Mouse (Mus musculus) embryonic facial prominence, embryonic 13.5 days (tissue): Measurements from ENCODE around the gene Otub1. TPM values are rescaled to one million over a fixed set of nuclear protein-coding genes. Genes with fewer than 3 reads are reported as not detected.

Experiments used
- ATAC-seq: fragments of 200-750 bp; cut with Nextera tagmentation; 2 replicates; pipeline ENCODE4 v1.8.0; 2017; ENCODE audit warnings: low read depth; ENCODE audit not compliant: insufficient number of reproducible peaks, insufficient read depth, low FRiP score, low TSS enrichment
- H3K27ac ChIP-seq: fragments of 300-500 bp; sonication (generic); 2 replicates; pipeline ENCODE4 v1.5.1; 2015; ENCODE audit warnings: moderate library complexity, mild to moderate bottlenecking, inconsistent platforms
- H3K27me3 ChIP-seq: fragments of 300-500 bp; sonication (generic); 2 replicates; pipeline ENCODE4 v1.6.1; 2015; ENCODE audit warnings: mild to moderate bottlenecking, inconsistent platforms
- H3K36me3 ChIP-seq: fragments of 300-500 bp; sonication (generic); 2 replicates; pipeline ENCODE4 v1.6.1; 2015; ENCODE audit warnings: mild to moderate bottlenecking, inconsistent platforms
- H3K4me1 ChIP-seq: fragments of 300-500 bp; sonication (generic); 2 replicates; pipeline ENCODE4 v1.6.1; 2015; ENCODE audit warnings: inconsistent platforms
- H3K4me2 ChIP-seq: fragments of 300-500 bp; sonication (generic); 2 replicates; pipeline ENCODE4 v1.6.1; 2015; ENCODE audit warnings: moderate library complexity, mild to moderate bottlenecking, inconsistent platforms
- H3K4me3 ChIP-seq: fragments of 300-500 bp; sonication (generic); 2 replicates; pipeline ENCODE4 v1.5.1; 2015; ENCODE audit warnings: mild to moderate bottlenecking, inconsistent platforms
- H3K9ac ChIP-seq: fragments of 300-500 bp; sonication (generic); 2 replicates; pipeline ENCODE4 v1.6.1; 2015; ENCODE audit warnings: mild to moderate bottlenecking, inconsistent platforms
- H3K9me3 ChIP-seq: fragments of 300-500 bp; sonication (generic); 2 replicates; pipeline ENCODE4 v1.6.1; 2016; ENCODE audit warnings: inconsistent platforms
- WGBS: fragments of 180-500 bp; shearing (Covaris S2); methylation state at CpG from one replicate; pipeline ENCODE4 v1.1.7; 2015; ENCODE audit warnings: mixed read lengths; 5-methylcytosine and 5-hydroxymethylcytosine counted together
- polyA plus RNA-seq: library from polyadenylated mRNA; unstranded; fragments of >200 nt; fragmentation: Nextera tagmentation; extraction: Ambion mirVana; gene quantifications from 2 replicates; pipeline ENCODE4 v1.2.1, GENCODE M21; 2015

Gene Otub1
- polyA plus RNA-seq, 1 experiment from 2014 or later = 228 TPM

DNA sequence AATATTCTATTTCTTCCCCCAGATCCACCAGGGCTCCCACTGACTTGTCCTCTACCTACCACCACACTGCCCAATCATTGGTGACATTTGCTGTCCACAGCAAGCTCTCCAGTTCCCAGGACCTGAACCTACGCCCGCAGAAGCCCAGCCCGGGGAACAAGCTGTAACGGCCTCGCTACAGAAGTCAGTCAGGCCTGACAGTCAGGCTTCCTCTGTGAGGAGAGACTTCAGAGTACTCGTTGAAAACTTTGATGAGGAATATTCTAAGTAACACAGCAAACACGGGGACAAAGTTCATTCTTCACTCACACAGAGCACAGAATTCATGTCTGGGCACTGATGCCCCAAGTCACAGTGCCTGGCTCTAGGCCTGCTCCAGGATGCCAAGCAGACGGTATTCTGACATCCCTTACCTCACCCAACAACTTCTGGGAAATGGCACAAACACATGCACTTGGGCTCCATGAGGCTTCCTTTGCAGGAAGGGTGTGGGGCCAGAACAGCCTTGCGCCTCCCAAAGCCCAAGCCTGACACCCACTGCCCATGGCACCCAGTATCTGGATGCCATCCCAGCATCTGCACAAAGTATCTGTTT, 19.1 kb upstream of the Otub1 start:
- H3K4me3 ChIP-seq = no peak overlapping the region
- H3K9ac ChIP-seq = no peak overlapping the region
- H3K36me3 ChIP-seq = peaks cover 48% of the 10 kb centered on the region
- no peaks in the 10 kb centered on the region for H3K9me3 ChIP-seq
- H3K4me2 ChIP-seq = no peak overlapping the region
- H3K4me1 ChIP-seq = no peaks in the 10 kb centered on the region
- no peak for ATAC-seq
- H3K27ac ChIP-seq = no peak overlapping the region
- WGBS = 85% methylated on average over 9 of the region's 9 CpGs
- no peaks in the 10 kb centered on the region for H3K27me3 ChIP-seq

DNA sequence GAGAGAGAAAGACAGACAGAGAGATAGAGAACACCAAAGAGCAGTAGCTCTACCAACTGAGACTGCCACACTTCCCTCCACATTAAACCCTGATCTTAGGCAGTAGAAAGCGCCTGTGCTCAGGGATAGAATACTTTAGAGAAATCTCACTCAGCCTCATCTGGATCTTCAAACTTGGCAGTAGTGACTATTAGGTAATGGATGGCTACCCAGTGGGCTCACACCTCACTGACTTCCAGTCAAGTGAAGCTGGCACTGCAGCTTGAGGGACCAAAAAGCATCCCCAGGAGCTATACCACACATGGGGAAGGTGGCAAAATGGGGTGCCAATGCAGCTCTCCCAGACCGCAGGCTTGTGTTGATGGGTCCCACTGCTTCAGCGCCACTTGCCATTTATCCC, 18.1 kb upstream of the Otub1 start:
- ATAC-seq = no peak
- WGBS = 81% methylated on average over 3 of the region's 3 CpGs

GRCm38 (mm10) chr19:7223488-7223887, 17.4 kb upstream of the Otub1 start:
- H3K27ac ChIP-seq = no peak overlapping the region
- H3K4me1 ChIP-seq = no peaks in the 10 kb centered on the region
- no peaks in the 10 kb centered on the region for H3K27me3 ChIP-seq
- no peak overlapping the region for H3K4me2 ChIP-seq
- H3K9ac ChIP-seq = no peak overlapping the region
- peaks cover 31% of the 10 kb centered on the region for H3K36me3 ChIP-seq
- ATAC-seq = no peak
- no peaks in the 10 kb centered on the region for H3K9me3 ChIP-seq
- no peak overlapping the region for H3K4me3 ChIP-seq

More for the DNA sequence above, 18.1 kb upstream of the Otub1 start:
- Histone ChIP-seq H3K9ac (no peak overlapping the region), H3K27ac (no peak overlapping the region), H3K27me3 (no peaks in the 10 kb centered on the region), H3K36me3 (peaks cover 39% of the 10 kb centered on the region), H3K4me2 (no peak overlapping the region), H3K9me3 (no peaks in the 10 kb centered on the region), H3K4me3 (no peak overlapping the region), H3K4me1 (no peaks in the 10 kb centered on the region)

DNA sequence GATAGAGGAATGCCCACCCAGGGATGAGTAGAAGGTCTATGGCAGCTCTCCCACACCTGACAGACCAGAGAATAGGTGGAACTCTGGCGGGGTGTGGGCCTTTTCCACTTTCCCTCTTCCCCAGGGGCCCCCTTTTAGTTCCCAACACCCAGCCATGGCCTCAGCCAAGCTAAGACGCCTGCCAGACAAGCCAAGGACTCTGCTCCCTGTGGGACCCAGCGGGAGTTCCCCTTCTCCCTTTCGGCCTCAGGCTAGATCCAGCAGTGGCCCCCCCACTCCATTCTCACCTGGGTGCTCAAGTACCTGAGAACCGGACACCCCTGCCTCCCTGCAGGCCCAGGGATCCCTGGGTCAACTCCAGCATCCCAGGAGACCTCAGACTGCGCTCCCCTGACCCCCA, 16.1 kb upstream of the Otub1 start:
- 86% methylated on average over 6 of the region's 6 CpGs for whole genome bisulfite sequencing
- peaks cover 8% of the 10 kb centered on the region for H3K4me1 ChIP-seq
- H3K9me3 ChIP-seq = no peaks in the 10 kb centered on the region
- no peak overlapping the region for H3K9ac ChIP-seq
- H3K27ac ChIP-seq = no peak overlapping the region
- H3K4me3 ChIP-seq = no peak overlapping the region
- peaks cover 18% of the 10 kb centered on the region for H3K36me3 ChIP-seq
- no peaks in the 10 kb centered on the region for H3K27me3 ChIP-seq
- no peak for ATAC-seq
- no peak overlapping the region for H3K4me2 ChIP-seq

- Histone ChIP-seq H3K27ac (no peak overlapping the region), H3K9me3 (no peaks in the 10 kb centered on the region), H3K4me2 (no peak overlapping the region), H3K36me3 (peaks cover 21% of the 10 kb centered on the region), H3K27me3 (no peaks in the 10 kb centered on the region), H3K4me1 (peaks cover 23% of the 10 kb centered on the region), H3K4me3 (no peak overlapping the region), H3K9ac (no peak overlapping the region)
- WGBS = 96% methylated on average over 5 of the region's 5 CpGs
- ATAC-seq = no peak
Observed at GRCm38 (mm10) chr19:7218753-7219152, 12.6 kb upstream of the Otub1 start.

DNA sequence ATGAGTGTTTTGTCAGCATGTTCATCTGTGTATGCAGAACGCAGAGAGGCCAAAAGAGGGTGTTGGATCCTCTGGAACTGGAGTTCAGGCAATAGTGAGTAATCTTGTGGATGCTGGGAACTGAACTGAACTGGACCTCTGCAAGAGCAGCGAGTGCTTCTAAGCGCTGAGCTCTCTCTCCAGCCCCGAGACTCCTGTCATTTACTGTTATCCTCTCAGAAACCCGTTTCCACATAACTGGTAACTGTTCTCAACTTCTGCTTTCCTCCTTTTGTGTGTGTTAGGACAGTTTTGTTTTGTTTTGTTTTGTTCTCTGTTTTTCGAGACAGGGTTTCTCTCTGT, 11.8 kb upstream of the Otub1 start:
- Histone ChIP-seq H3K4me3 (peak overlapping the region; percentile 85), H3K36me3 (peaks cover 29% of the 10 kb centered on the region), H3K27me3 (no peaks in the 10 kb centered on the region), H3K27ac (peak overlapping the region; percentile 82; the same call in 1 of the 2 replicates), H3K4me2 (peak overlapping the region; percentile 74), H3K9me3 (no peaks in the 10 kb centered on the region), H3K9ac (peak overlapping the region; percentile 51), H3K4me1 (peaks cover 23% of the 10 kb centered on the region)
- WGBS = 10% methylated on average over 6 of the region's 6 CpGs
- no peak for ATAC-seq

DNA sequence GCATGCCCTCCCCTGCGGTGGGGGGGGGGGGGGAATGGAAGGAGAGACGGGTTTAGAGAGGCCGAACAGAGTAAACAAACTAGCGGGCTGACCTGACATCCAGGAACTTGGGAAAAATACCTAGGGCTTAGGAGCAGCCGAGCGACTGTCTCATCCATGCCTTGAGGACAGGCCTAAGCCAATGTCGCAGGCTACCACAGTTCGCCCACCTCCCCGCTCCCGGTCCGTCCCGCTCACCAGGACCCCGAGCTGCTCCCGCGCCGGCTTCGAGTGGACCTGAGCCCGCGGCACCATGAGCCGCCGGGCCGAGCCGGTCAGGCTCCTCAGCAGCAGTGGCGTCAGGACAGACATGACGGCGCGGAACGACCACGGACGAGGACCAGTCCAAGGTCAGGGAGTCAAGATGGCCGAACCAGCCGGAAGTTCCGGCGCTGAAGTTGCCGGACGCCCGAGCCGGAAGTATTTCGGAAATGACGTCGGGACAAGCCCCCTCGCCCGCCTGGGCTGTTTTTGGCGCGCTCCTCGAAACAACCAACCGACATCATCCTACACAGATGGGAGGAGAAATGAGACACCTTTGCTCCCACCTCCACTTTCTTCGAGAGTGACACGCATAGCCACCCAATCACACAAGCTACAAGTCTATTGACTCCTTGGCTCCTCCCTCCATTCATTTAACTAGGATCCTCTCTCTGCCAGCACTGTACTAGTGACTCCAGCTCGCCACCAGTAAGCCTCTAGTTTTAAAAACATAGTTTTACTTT, 11.2 kb upstream of the Otub1 start, which contains the start of gene Cox8a:
TSS of gene Cox8a (minus strand) at position 455 of the 764 bp plus-strand sequence.
- Histone ChIP-seq H3K9me3 (no peaks in the 10 kb centered on the region), H3K36me3 (peaks cover 30% of the 10 kb centered on the region), H3K27me3 (no peaks in the 10 kb centered on the region), H3K4me3 (peak within 1 kb of the TSS; percentile 85), H3K4me2 (peak within 1 kb of the TSS; percentile 74), H3K27ac (peak within 1 kb of the TSS; percentile 82), H3K9ac (peak within 1 kb of the TSS; percentile 83), H3K4me1 (peaks cover 23% of the 10 kb centered on the region)
- WGBS = under 1% methylated on average over 50 of the region's 50 CpGs
- peak; percentile 94 for ATAC-seq

- ATAC-seq = no peak
- Histone ChIP-seq H3K9ac (no peak overlapping the region), H3K9me3 (no peaks in the 10 kb centered on the region), H3K4me2 (no peak overlapping the region), H3K27ac (no peak overlapping the region), H3K36me3 (peaks cover 38% of the 10 kb centered on the region), H3K4me1 (peaks cover 23% of the 10 kb centered on the region), H3K4me3 (no peak overlapping the region), H3K27me3 (no peaks in the 10 kb centered on the region)
- WGBS = 91% methylated on average over 5 of the region's 5 CpGs
Observed at GRCm38 (mm10) chr19:7214484-7214883, 8.4 kb upstream of the Otub1 start.

DNA sequence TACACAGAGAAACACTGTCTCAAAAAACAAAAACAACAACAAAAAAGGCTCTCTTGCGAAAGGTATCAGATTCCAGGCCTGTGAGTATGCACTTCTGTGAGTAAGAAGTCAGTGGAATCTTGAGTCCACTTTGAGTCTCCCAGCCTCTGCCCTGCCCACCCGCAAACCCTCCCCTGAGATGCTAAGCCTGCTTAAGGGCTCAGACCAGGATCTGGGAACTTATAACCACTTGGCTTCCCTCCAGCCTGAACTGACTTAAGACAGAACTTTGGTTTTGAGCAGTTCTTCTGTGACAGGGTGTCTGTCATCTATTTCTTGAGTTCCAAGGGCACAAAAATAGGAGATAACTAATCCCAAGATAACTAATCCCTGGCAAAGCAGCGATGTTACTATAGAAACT, 6.9 kb upstream of the Otub1 start:
- H3K4me3 ChIP-seq = no peak overlapping the region
- H3K4me2 ChIP-seq = no peak overlapping the region
- WGBS = 98% methylated on average over 3 of the region's 3 CpGs
- peaks cover 19% of the 10 kb centered on the region for H3K4me1 ChIP-seq
- no peak overlapping the region for H3K9ac ChIP-seq
- H3K27ac ChIP-seq = no peak overlapping the region
- ATAC-seq = no peak
- H3K36me3 ChIP-seq = peaks cover 38% of the 10 kb centered on the region
- no peaks in the 10 kb centered on the region for H3K27me3 ChIP-seq
- H3K9me3 ChIP-seq = no peaks in the 10 kb centered on the region

GRCm38 (mm10) chr19:7212216-7212615, 6.1 kb upstream of the Otub1 start:
- 81% methylated on average over 1 of the region's 1 CpGs for WGBS
- Histone ChIP-seq H3K4me2 (no peak overlapping the region), H3K9ac (no peak overlapping the region), H3K36me3 (peaks cover 38% of the 10 kb centered on the region), H3K4me1 (peaks cover 15% of the 10 kb centered on the region), H3K9me3 (no peaks in the 10 kb centered on the region), H3K4me3 (no peak overlapping the region), H3K27me3 (no peaks in the 10 kb centered on the region), H3K27ac (no peak overlapping the region)
- no peak for ATAC-seq

DNA sequence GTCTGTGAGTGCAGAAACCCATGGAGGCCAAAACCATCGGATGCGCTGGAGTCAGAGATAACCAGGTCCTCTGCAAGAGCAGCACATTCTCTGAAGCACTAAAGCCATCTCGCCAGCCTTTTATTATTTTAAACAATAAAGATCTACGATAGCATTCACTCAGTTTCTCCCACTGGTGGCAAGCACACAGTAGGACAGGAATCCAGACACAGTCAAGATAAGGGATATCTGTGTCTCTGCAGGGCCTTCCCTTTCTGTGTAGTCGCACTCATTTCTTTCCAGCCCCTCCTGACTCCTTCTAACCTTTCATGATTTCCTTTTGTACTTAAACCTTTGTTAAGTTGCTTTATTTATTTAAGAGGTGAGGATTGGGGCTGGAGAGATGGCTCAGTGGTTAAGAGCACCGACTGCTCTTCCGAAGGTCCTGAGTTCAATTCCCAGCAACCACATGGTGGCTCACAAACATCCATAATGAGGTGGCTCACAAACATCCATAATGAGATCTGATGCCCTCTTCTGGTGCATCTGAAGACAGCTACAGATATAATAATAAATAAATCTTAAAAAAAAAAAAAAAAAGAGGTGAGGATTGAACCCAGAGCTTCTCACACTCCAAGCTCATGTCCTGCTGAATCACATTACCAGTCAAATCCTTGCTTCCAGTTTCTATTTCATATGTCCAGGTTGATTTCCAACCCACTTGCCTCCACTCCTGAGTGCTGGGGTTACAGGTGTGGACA, 4.0 kb upstream of the Otub1 start:
- no peak overlapping the region for H3K4me3 ChIP-seq
- peaks cover 31% of the 10 kb centered on the region for H3K36me3 ChIP-seq
- H3K9ac ChIP-seq = no peak overlapping the region
- no peak for ATAC-seq
- H3K4me2 ChIP-seq = no peak overlapping the region
- 93% methylated on average over 7 of the region's 7 CpGs for WGBS
- peaks cover 11% of the 10 kb centered on the region for H3K4me1 ChIP-seq
- H3K27me3 ChIP-seq = no peaks in the 10 kb centered on the region
- H3K27ac ChIP-seq = no peak overlapping the region
- no peaks in the 10 kb centered on the region for H3K9me3 ChIP-seq

DNA sequence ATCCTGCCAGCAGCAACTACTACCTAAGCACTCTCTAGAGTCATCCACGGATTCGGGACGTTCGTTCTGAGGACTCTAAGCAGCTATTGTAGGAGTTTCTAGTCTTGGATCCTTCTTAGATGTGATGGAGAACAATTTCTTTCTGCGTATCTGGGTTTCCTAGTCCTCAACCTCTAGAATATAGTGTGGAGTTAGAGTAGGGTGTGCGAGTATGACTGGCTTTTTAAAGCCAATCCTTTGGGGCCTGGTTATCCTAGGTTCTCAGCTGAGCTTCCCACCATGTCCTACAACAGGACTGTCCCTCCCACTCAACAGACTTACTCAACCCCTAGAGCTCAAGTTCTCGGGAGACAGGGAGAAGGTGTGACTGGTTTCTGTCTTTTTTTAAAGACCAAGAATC, 790 bp downstream of the Otub1 start:
- H3K4me3 ChIP-seq = peak overlapping the region; percentile 85
- no peaks in the 10 kb centered on the region for H3K9me3 ChIP-seq
- peak overlapping the region; percentile 84 for H3K4me2 ChIP-seq
- H3K36me3 ChIP-seq = peaks cover 37% of the 10 kb centered on the region
- WGBS = 26% methylated on average over 7 of the region's 7 CpGs
- no peaks in the 10 kb centered on the region for H3K27me3 ChIP-seq
- H3K9ac ChIP-seq = peak overlapping the region; percentile 87
- ATAC-seq = no peak
- H3K27ac ChIP-seq = peak overlapping the region; percentile 96
- H3K4me1 ChIP-seq = peaks cover 23% of the 10 kb centered on the region
